Mouse (Mus musculus) lung, adult 2 months (tissue): Measurements from ENCODE around the gene Opcml.

ENCODE experiments used
- CTCF ChIP-seq: fragments of 200-500 bp; IDR thresholded peaks from 2 replicates; pipeline ENCODE4 v1.5.1; 2011; ENCODE audit warnings: mild to moderate bottlenecking, low read length, control low read depth; ENCODE audit not compliant: insufficient read depth
- POLR2A ChIP-seq: fragments of 200-500 bp; IDR thresholded peaks from 2 replicates; pipeline ENCODE4 v1.6.1; 2011; ENCODE audit warnings: low read depth, mild to moderate bottlenecking, control low read depth, low read length, borderline replicate concordance; ENCODE audit errors: extremely low read depth

DNA sequence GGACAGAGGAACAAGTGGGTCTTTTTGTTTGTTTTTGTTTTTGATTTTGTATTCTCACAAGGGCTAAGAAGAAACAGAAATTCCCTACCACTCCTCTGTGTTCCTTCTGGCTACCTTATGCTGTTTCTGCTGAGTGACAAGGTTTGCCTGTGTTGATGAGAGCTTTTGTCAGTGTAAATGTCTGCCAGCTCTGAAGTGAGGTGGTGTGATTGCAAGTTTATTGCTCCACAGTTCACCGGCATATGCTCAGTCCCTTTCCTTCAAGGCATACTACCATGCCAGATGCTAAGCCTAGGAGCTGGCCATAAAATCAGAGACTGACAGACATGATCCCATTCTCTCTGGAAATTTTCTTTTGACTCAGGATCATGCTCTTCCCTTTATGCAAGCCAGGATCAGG is 1178.9 kb downstream of the Opcml start:
- TF ChIP-seq CTCF (no peak), POLR2A (no peak)
